Mouse (Mus musculus): ENCODE data around the gene Ippk. TPM values are rescaled to one million over a fixed set of nuclear protein-coding genes. Genes with fewer than 3 reads are reported as not detected.
A peak's percentile ranks its signal among the peaks of the same experiment; 100 is the strongest.

The Ippk gene
- polyA plus RNA-seq, 1 experiment from 2014 or later, result 14.1 TPM

DNA sequence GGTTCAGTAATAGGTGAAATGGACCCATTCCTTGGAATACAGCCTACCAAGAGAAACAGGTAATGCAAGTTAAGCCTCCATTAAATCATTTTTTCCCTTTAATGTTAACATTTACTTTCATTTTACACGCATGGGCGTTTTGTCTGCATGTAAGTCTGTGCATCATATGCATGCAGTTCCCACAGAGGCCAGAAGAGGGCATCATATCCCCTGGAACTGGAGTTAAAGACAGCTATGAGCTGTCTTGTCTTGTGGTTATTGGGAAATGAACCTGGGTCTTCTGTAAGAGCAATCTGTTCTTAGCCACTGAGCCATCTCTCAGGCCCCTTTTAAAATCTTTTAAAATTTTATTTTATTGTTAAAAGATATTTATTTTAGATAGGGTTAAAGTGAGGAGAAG is 29.7 kb upstream of the Ippk start:
- in situ Hi-C loops (cut with MboI; ENCODE audit: low pct_unique_long_range_greater_than_20kb), result loop anchor here (5.0 kb wide), 1 partner anchor 251 kb away; no protein-coding TSS in a partner anchor
- no peak for ATAC-seq
- POLR2A ChIA-PET, result no interaction called here
- DNase-seq (ENCODE audit: low read depth, low spot score), result no peak
- CTCF ChIA-PET, result interaction anchor here (1.0 to 1.6 kb wide), 6 partner anchors 26 to 253 kb away, joined by 3 read pairs; no protein-coding TSS in a partner anchor
- no peaks in the 10 kb centered on the region for H3K27me3 ChIP-seq
- no peak for TF ChIP-seq CTCF (IDR thresholded peaks at IDR 0.05)

- POLR2A ChIA-PET, result no interaction called here
- no peak for DNase-seq (ENCODE audit: low read depth, low spot score)
- H3K27me3 ChIP-seq, result no peaks in the 10 kb centered on the region
- TF ChIP-seq CTCF (IDR thresholded peaks at IDR 0.05), result no peak
- in situ Hi-C loops (cut with MboI; ENCODE audit: low pct_unique_long_range_greater_than_20kb), result loop anchor here (5.0 kb wide), 1 partner anchor 249 kb away; no protein-coding TSS in a partner anchor
- CTCF ChIA-PET, result no interaction called here
- no peak for ATAC-seq
Measured at GRCm38 (mm10) chr13:49393579-49393978, 27.5 kb upstream of the Ippk start.

GRCm38 (mm10) chr13:49394886-49395447 is 26.1 kb upstream of the Ippk start:
- ChIA-PET POLR2A (no interaction called here), CTCF (interaction anchor here (1.0 kb wide), 1 partner anchor 9 kb away, joined by 3 read pairs; no protein-coding TSS in a partner anchor)
- no peaks in the 10 kb centered on the region for H3K27me3 ChIP-seq
- TF ChIP-seq CTCF (IDR thresholded peaks at IDR 0.05), result no peak
- in situ Hi-C loops (cut with MboI; ENCODE audit: low pct_unique_long_range_greater_than_20kb), result loop anchor here (5.0 kb wide), 1 partner anchor 247 kb away; no protein-coding TSS in a partner anchor
- DNase-seq (ENCODE audit: low read depth, low spot score) (peak; percentile 28), ATAC-seq (peak; percentile 27)

- H3K27me3 ChIP-seq, result no peaks in the 10 kb centered on the region
- ATAC-seq, result peak; percentile 71
- POLR2A ChIA-PET, result interaction anchor here (0.6 kb wide), 1 partner anchor 19 kb away, joined by 4 read pairs; no protein-coding TSS in a partner anchor
Measured at GRCm38 (mm10) chr13:49396798-49397197, 24.3 kb upstream of the Ippk start.

GRCm38 (mm10) chr13:49398191-49398590 is 22.9 kb upstream of the Ippk start:
- ChIA-PET POLR2A (no interaction called here), CTCF (no interaction called here)
- in situ Hi-C loops (cut with MboI; ENCODE audit: low pct_unique_long_range_greater_than_20kb), result no loop called here
- no peak for ATAC-seq
- DNase-seq (ENCODE audit: low read depth, low spot score), result no peak
- no peaks in the 10 kb centered on the region for H3K27me3 ChIP-seq
- TF ChIP-seq CTCF (IDR thresholded peaks at IDR 0.05), result no peak

More at GRCm38 (mm10) chr13:49396798-49397197, 24.3 kb upstream of the Ippk start:
- peak; percentile 76 for DNase-seq (ENCODE audit: low read depth, low spot score)
- no peak for TF ChIP-seq CTCF (IDR thresholded peaks at IDR 0.05)
- CTCF ChIA-PET, result no interaction called here
- in situ Hi-C loops (cut with MboI; ENCODE audit: low pct_unique_long_range_greater_than_20kb), result no loop called here

GRCm38 (mm10) chr13:49400139-49400538 is 20.9 kb upstream of the Ippk start:
- no peak for TF ChIP-seq CTCF (IDR thresholded peaks at IDR 0.05)
- POLR2A ChIA-PET, result no interaction called here
- in situ Hi-C loops (cut with MboI; ENCODE audit: low pct_unique_long_range_greater_than_20kb), result no loop called here
- CTCF ChIA-PET, result no interaction called here
- no peaks in the 10 kb centered on the region for H3K27me3 ChIP-seq
- ATAC-seq, result no peak
- no peak for DNase-seq (ENCODE audit: low read depth, low spot score)

DNA sequence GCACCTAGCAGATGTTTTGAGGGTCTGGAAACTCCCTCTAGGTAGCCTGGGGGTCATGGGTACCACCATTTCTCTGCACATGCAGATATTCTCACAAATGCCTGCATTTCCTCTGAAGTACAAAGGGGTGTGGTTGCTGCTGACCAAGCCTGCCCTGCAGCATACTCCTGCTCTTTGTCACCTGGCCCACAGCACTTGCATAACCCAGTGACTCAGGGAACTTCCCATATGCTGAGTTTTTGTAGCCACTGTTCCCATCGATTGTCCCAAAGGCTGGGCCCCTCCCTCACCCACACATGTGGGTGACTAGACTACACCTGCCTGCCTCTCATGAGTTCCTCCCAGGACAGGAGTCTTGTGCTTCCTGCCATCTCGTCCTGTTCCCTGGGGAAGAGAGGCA is 18.4 kb upstream of the Ippk start:
- ATAC-seq (no peak), DNase-seq (ENCODE audit: low read depth, low spot score) (no peak)
- TF ChIP-seq CTCF (IDR thresholded peaks at IDR 0.05), result no peak
- H3K27me3 ChIP-seq, result peaks cover 3% of the 10 kb centered on the region
- ChIA-PET POLR2A (no interaction called here), CTCF (no interaction called here)
- in situ Hi-C loops (cut with MboI; ENCODE audit: low pct_unique_long_range_greater_than_20kb), result no loop called here

DNA sequence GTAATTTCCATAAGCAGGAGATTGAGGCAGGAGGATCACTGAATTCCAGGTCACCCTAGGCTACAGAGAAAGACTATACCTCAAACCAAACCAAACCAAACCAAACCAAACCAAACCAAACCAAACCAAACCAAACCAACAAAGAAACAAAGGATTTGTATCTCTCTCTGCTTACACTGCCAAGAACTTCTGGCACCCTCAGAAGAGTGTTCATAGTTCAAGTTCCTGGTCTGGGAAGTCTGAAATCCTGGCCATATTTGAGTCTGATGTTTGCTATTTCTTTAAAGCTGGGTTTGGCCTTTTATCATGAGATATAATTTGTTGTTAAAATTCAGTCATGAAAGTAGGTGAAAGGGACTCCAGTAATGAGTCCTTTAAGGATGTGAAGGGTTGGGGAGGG is 13.3 kb upstream of the Ippk start:
- in situ Hi-C loops (cut with MboI; ENCODE audit: low pct_unique_long_range_greater_than_20kb), result no loop called here
- CTCF ChIA-PET, result no interaction called here

GRCm38 (mm10) chr13:49421606-49421917 is 513 bp downstream of the Ippk start:
- TF ChIP-seq CTCF (IDR thresholded peaks at IDR 0.05), result no peak
- ATAC-seq (peak; percentile 40), DNase-seq (ENCODE audit: low read depth, low spot score) (no peak)
- H3K27me3 ChIP-seq, result no peaks in the 10 kb centered on the region
- CTCF ChIA-PET, result no interaction called here
- POLR2A ChIA-PET, result no interaction called here
- in situ Hi-C loops (cut with MboI; ENCODE audit: low pct_unique_long_range_greater_than_20kb), result no loop called here

More for the DNA sequence above, 13.3 kb upstream of the Ippk start:
- TF ChIP-seq CTCF (IDR thresholded peaks at IDR 0.05), result no peak
- POLR2A ChIA-PET, result no interaction called here
- H3K27me3 ChIP-seq, result peaks cover 3% of the 10 kb centered on the region
- ATAC-seq, result no peak
- DNase-seq (ENCODE audit: low read depth, low spot score), result no peak

GRCm38 (mm10) chr13:49421959-49422358 is 910 bp downstream of the Ippk start:
- no peak for TF ChIP-seq CTCF (IDR thresholded peaks at IDR 0.05)
- no peak for DNase-seq (ENCODE audit: low read depth, low spot score)
- no peak for ATAC-seq
- H3K27me3 ChIP-seq, result no peaks in the 10 kb centered on the region
- POLR2A ChIA-PET, result no interaction called here
- in situ Hi-C loops (cut with MboI; ENCODE audit: low pct_unique_long_range_greater_than_20kb), result no loop called here
- CTCF ChIA-PET, result interaction anchor here (1.1 kb wide), 1 partner anchor 84 kb away, joined by 3 read pairs; no protein-coding TSS in a partner anchor

DNA sequence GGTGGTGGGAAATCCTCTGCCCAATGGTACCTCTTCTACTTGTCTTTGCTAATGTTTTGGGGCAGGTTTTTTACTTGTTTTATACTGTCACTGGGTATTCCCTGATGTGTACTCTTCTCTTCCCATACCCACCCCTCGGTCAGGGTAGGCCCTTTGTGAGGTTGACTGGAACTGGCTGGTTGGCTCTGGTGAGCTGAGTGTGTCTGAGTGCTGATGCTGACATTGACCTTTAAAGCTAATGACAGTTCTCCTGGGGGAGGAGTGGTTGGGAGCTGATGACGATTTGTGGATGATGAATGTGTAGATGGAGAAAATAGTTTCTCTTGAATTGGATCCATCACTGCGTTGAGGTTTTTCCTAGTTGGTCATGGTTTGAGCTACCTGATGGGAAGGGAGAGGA is 5.7 kb downstream of the Ippk start:
- no peaks in the 10 kb centered on the region for H3K27me3 ChIP-seq
- CTCF ChIA-PET, result interaction anchor here (1.0 to 1.7 kb wide), 3 partner anchors 10 to 29 kb away, joined by 3 read pairs; no protein-coding TSS in a partner anchor
- in situ Hi-C loops (cut with MboI; ENCODE audit: low pct_unique_long_range_greater_than_20kb), result no loop called here
- ATAC-seq (no peak), DNase-seq (ENCODE audit: low read depth, low spot score) (no peak)
- TF ChIP-seq CTCF (IDR thresholded peaks at IDR 0.05), result no peak
- POLR2A ChIA-PET, result no interaction called here
